Mouse (Mus musculus): ENCODE measurements around the gene Bcam.

The Bcam gene

GRCm38 (mm10) chr7:19785874-19786458 lies 15.2 kb upstream of the Bcam start:
- DNase-seq (ENCODE audit: low read depth, low spot score) = no peak

- DNase-seq (ENCODE audit: low read depth, low spot score) = no peak
Observed at GRCm38 (mm10) chr7:19784764-19785535, 14.1 kb upstream of the Bcam start.

GRCm38 (mm10) chr7:19783630-19784029 lies 12.8 kb upstream of the Bcam start:
- DNase-seq (ENCODE audit: low read depth, low spot score) = no peak

- no peak for DNase-seq (ENCODE audit: low read depth, low spot score)
Observed at GRCm38 (mm10) chr7:19782645-19783044, 11.8 kb upstream of the Bcam start.

GRCm38 (mm10) chr7:19781741-19782140 lies 10.9 kb upstream of the Bcam start:
- DNase-seq (ENCODE audit: low read depth, low spot score) = no peak

GRCm38 (mm10) chr7:19779903-19780302 lies 9.1 kb upstream of the Bcam start:
- DNase-seq (ENCODE audit: low read depth, low spot score) = no peak

GRCm38 (mm10) chr7:19778645-19779044 lies 7.8 kb upstream of the Bcam start:
- no peak for DNase-seq (ENCODE audit: low read depth, low spot score)

GRCm38 (mm10) chr7:19777049-19777723 lies 6.4 kb upstream of the Bcam start:
- no peak for DNase-seq (ENCODE audit: low read depth, low spot score)

- DNase-seq (ENCODE audit: low read depth, low spot score) = no peak
Observed at GRCm38 (mm10) chr7:19771682-19772081, 866 bp upstream of the Bcam start.

GRCm38 (mm10) chr7:19770375-19770754 lies 451 bp downstream of the Bcam start:
- DNase-seq (ENCODE audit: low read depth, low spot score) = peak; percentile 87

- DNase-seq (ENCODE audit: low read depth, low spot score) = no peak
Observed at GRCm38 (mm10) chr7:19769434-19770374, 1.1 kb downstream of the Bcam start.

GRCm38 (mm10) chr7:19769001-19769400 lies 1.8 kb downstream of the Bcam start:
- DNase-seq (ENCODE audit: low read depth, low spot score) = no peak

- no peak for DNase-seq (ENCODE audit: low read depth, low spot score)
Observed at GRCm38 (mm10) chr7:19768251-19768650, 2.6 kb downstream of the Bcam start.

GRCm38 (mm10) chr7:19764581-19764980 lies 6.2 kb downstream of the Bcam start:
- DNase-seq (ENCODE audit: low read depth, low spot score) = no peak

- no peak for DNase-seq (ENCODE audit: low read depth, low spot score)
Observed at GRCm38 (mm10) chr7:19763829-19764477, 6.9 kb downstream of the Bcam start.

GRCm38 (mm10) chr7:19762283-19762682 lies 8.5 kb downstream of the Bcam start:
- no peak for DNase-seq (ENCODE audit: low read depth, low spot score)

- DNase-seq (ENCODE audit: low read depth, low spot score) = no peak
Observed at GRCm38 (mm10) chr7:19760021-19760420, 10.8 kb downstream of the Bcam start.

- no peak for DNase-seq (ENCODE audit: low read depth, low spot score)
Observed at GRCm38 (mm10) chr7:19758623-19759022, 12.2 kb downstream of the Bcam start.

GRCm38 (mm10) chr7:19755851-19756786 lies 14.7 kb downstream of the Bcam start:
- DNase-seq (ENCODE audit: low read depth, low spot score) = no peak

GRCm38 (mm10) chr7:19755008-19755407 lies 15.8 kb downstream of the Bcam start:
- no peak for DNase-seq (ENCODE audit: low read depth, low spot score)

All from mesoderm, embryonic 11.5 days (tissue).